Mouse (Mus musculus): ENCODE data around the gene Rdx.

- TF ChIP-seq POLR2A (IDR thresholded peaks at IDR 0.05; ENCODE audit: borderline replicate concordance, control insufficient read depth, low read depth, low read length): no peak
- no peak for TF ChIP-seq CTCF (IDR thresholded peaks at IDR 0.05; ENCODE audit: control insufficient read depth, insufficient read depth, low read length)
Observed at GRCm38 (mm10) chr9:52105423-52105822, 58.5 kb downstream of the Rdx start.

Data from bone marrow, adult 2 months (tissue).